Mouse (Mus musculus) left cerebral cortex, adult 8-10 months (tissue): ENCODE measurements at regions not wholly inside any gene's neighbourhood (a gene's known extent, or its start where the extent isn't known, plus 50 kb on each side); places are given as distances from the start of the nearest gene placed in this dataset.

ENCODE experiments used
- DNase-seq, 2 experiments: peaks; one replicate each; pipeline ENCODE4 v3.0.0; 2022; ENCODE audit warnings: low spot score in 2 of 2

GRCm38 (mm10) chr3:51086441-51086849 is 137.8 kb upstream of the Noct start:
- DNase-seq = no peak

DNA sequence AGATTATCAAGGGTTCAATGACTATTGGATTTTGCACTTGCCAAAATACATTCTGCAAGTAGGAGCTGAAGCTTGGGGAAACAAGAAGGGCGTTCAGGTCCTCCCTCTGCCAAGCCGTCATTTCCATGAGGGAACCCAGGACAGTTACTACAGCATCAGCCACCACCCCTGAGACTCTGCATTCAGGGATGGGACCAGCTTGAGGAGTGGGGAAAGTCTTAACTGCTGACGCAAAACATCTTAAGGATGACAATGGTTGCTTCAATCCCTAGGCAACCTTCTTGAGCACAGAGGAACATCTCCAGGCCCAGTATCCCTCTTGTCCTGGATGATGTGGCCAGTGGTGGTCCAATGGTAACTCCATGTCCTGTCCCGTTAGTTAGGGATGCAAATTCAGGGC is 137.2 kb upstream of the Noct start:
- DNase-seq = no peak

GRCm38 (mm10) chr3:51089036-51089669 is 135.1 kb upstream of the Noct start:
- no peak for DNase-seq

GRCm38 (mm10) chr3:51091478-51091877 is 132.8 kb upstream of the Noct start:
- DNase-seq = no peak

GRCm38 (mm10) chr3:51092079-51093028 is 131.9 kb upstream of the Noct start:
- no peak for DNase-seq

- DNase-seq = peak; percentile 43 to 74
Observed at GRCm38 (mm10) chr3:51095847-51096447, 128.3 kb upstream of the Noct start.

DNA sequence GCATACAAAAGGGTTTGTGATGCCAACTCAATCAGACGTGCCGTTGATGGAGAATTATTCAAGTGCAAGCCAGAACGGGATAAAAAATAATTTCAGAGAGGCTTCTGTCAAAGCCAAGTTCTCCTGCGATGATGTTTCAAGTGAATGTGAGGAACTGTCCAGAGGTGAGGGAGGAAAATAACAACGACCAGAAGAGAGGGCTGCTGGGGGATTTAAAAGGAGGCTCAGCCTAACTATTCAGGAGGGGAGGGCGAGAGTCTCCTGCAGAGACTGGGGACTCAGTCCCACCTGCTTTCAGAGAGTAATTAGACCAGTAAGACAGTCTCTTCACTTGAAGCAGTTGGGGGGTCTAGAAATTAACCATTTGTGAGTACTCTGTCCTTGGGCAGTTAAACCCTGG is 127.7 kb upstream of the Noct start:
- DNase-seq = no peak

DNA sequence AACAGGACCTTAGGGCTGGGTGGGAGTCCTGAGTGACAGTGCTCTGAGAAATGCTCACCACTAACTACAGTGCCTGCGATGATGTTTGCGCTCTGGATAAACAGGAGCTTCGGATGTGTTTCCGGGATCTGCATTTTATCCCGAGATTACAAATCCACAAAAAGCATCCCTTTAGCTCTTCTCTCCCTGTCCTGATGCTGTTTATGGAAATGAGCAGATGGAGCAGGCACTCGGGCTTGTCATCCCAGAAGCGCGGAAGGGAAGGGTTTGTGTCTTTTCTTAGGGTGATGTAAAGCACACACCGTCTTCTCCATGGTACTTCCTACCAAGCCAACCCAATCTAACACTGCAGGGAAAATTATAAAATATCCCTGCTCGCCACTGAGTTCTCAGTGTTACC is 126.9 kb upstream of the Noct start:
- DNase-seq = peak in 1 of 2 experiments; percentile 71

- DNase-seq = no peak
Observed at GRCm38 (mm10) chr3:51099966-51100365, 124.3 kb upstream of the Noct start.

- DNase-seq = no peak
Observed at GRCm38 (mm10) chr3:51108639-51109202, 115.5 kb upstream of the Noct start.

DNA sequence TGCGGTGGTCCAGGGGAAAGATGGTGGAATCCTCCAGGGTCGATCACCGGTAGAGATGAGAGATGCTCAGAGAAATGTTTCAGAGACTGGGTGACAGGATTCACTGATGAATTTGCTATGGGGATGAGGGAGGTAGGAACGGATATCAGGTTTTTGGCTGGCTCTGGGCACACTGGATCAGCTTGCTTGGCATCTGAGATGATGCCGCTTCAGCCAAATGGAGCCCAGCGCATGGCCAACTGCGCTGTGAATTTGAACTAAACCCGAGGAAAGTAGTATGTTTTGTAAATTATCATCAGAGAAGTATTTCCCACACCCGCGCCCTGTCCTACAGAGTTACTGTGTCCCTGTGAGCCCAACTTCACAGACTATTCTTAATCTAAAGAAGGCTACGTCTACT is 113.0 kb upstream of the Noct start:
- DNase-seq = no peak

DNA sequence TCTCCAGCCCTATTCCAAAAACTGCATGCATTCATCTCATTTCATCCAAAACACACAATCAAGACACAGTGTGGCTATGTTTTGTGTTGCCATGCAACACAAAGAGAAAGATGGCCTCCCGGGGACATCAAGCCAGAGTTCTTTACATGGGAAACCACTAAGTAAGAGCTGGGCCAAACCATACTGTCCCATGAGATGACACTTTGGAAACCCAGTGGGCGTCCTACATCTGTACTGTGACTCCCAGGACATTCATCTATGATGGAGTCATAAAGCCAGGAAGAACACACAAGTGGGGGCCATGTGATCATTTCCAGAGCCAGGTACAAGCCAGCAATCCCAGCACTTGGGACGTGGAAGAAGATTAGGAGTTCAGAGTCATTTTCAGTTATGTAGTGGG is 111.9 kb upstream of the Noct start:
- no peak for DNase-seq

DNA sequence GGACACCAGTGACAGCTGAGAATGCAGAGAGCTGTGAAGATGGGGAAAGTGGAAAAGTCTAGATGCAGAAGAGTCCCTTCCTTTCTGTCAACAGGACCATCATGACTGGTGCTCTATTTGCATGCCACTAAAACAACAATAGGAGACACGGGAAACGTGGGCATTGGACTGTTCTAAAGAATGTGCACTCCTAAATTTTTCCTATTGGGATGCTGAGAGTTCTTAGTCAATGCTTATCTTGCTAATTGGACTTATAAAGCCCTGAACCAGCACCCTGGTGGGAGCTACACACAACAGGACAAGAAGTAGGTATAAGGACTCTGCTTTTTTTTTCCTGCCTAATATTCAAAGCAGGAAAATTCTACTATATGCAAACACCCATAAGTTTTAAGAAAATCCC is 108.3 kb upstream of the Noct start:
- DNase-seq = no peak

GRCm38 (mm10) chr3:51118706-51119105 is 105.5 kb upstream of the Noct start:
- DNase-seq = no peak

DNA sequence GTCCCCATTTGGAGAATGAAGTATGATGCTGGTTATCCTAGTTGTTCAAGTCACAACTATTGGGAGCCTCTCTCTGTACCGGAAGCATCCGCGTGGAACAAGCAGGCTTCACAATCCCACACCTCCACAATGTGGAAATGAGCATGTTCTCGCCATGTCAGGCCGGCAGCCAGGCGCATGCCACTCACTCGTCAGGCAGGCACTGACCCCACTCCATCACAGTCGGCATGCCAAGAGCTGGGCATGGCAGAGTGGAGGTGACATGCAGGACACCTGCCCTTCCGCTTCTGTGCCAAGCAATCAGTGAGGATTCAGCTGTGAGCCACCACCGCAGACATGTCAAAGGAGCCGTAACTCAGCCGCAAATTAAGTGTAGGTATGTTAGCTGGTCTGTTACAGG is 103.7 kb upstream of the Noct start:
- no peak for DNase-seq

- DNase-seq = peak; percentile 36 to 74
Observed at GRCm38 (mm10) chr3:51121703-51122540, 102.3 kb upstream of the Noct start.

DNA sequence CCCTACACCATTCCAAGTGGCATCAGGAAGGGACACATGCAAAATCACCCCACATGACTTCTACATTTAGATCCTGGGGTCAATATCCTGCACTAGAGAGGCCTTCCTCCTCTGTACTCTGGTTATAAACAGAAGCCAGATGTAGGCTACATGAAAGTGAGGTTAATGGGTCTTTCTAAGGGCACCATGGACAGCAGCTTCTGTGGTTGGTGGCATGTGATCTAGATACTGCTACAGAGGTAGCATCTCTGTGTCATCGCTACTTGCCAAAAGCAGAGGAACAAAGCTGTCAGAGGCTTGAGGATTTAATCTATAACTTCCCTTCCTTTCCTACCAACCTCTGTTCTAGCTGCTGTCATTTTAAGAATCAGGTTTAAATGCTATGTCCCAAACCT is 101.7 kb upstream of the Noct start:
- DNase-seq = no peak

DNA sequence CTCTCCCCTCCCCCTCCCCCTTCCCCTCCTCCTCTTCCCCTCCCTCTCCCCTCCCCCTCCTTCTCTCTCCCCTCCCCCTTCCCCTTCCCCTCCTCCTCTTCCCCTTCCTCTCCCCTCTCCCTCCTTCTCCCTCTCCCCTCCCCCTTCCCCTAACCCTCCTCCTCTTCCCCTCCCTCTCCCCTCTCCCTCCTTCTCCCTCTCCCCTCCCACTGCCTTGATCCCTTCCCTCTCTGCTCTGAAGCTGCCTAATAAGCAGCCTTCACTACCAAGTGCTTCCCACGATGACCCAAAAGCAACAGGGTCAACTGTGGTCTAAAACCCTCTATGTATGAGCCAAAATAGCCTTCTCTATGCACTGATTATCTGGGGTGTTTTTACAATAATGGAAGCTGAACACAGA is 96.4 kb upstream of the Noct start:
- DNase-seq = no peak

GRCm38 (mm10) chr3:51128491-51129155 is 95.6 kb upstream of the Noct start:
- DNase-seq = no peak

DNA sequence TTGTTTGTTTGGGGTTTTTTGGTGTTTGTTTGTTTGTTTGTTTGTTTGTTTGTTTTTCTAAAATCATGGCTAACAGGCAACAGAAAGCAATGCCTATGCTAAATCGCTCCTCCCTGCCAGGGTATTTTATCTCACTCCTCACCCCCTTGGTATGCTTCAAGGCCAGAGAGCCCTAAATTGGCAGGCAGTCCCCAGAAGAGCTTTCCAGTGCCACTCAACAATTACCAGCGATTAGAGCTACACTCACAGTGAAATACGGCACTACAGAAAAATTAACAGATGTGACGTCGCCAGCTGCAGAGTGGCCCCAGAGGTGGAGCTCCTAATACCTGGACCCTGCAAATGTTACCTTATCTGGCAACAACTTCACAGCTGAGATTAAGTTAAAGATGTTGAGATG is 93.5 kb upstream of the Noct start:
- DNase-seq = no peak

DNA sequence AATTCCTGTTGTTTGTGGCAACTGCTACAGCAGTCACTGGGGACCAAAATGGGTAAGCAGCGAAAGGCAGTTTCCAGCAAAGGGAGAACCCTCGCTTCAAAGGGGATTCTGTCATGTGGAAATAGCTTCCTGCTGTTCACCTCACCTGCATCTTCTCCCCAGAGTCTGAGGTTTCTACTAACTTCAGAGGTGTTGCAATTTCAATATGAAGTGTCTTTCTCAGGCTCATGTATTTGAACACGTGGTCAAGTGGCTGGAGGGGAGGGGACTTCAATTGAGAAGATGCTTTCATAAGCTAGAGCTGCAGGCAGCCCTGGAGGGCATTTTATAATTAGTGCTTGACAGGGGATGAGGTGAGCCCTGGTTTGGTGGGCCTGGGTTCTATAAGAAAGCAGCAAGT is 92.9 kb upstream of the Noct start:
- no peak for DNase-seq
